Mouse (Mus musculus): ENCODE results near the gene Map3k11.

DNA sequence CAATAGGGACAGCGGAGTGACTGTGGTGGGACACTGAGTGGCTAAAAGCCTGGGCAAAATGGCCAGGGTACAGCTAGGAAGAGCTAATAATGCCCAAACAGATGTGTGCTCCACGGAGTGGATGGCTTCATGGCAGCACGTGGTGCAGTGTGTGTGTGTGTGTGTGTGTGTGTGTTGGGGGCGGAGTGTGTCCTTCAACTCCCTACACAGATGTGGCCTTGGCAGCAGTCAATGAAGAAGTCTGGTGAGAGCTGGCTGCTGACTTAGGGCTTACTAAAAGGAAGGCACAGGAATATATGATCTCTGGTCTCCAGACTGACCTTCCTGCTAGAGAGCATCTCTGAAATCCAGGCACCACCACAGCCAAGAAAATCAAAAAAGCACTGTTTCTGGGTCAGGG is 20.2 kb upstream of the Map3k11 start:
- no peak for TF ChIP-seq CTCF (IDR thresholded peaks at IDR 0.05; ENCODE audit: extremely low read depth, insufficient read depth, insufficient read length, insufficient replicate concordance)
- TF ChIP-seq POLR2A (IDR thresholded peaks at IDR 0.05; ENCODE audit: low read depth, low read length): no peak
